Mouse (Mus musculus) spleen, adult 2 months (tissue): ENCODE measurements at regions not wholly inside any gene's neighbourhood (a gene's known extent, or its start where the extent isn't known, plus 50 kb on each side); places are given as distances from the start of the nearest gene placed in this dataset.

Experiments
- CTCF ChIP-seq: fragments of 200-500 bp; IDR thresholded peaks from 2 replicates; pipeline ENCODE4 v1.5.1; 2011; ENCODE audit warnings: mild to moderate bottlenecking, inconsistent platforms; ENCODE audit not compliant: insufficient read depth, insufficient read length, insufficient replicate concordance; ENCODE audit errors: extremely low read depth
- POLR2A ChIP-seq: fragments of 200-500 bp; IDR thresholded peaks from 2 replicates; pipeline ENCODE4 v1.6.1; 2011; ENCODE audit warnings: low read depth, low read length, inconsistent platforms

DNA sequence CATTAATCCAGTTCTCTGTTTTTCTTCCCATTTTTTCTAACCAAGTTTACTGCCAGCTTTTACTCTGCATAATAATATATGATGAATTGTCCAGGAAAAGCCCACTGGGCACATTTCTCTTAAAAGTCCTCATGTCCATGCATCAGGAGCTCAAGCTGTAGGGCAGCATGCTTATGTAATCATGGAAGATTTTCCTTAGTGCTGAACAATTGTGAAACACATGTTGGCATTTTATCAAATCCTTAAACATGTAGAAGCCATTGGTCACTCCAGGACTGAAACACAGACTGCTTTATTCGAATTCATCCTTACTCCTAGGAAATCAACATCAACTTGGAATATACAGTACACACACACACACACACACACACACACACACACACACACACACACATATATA lies 198.4 kb downstream of the Lyplal1 start:
- TF ChIP-seq CTCF (no peak), POLR2A (no peak)
